Mouse (Mus musculus) spleen, postnatal 4 days (tissue): ENCODE data around the gene Wdr89.

Experiments
- DNase-seq, 2 experiments: peaks; one replicate each; pipeline ENCODE4 v3.0.0; 2022; ENCODE audit warnings: low spot score in 2 of 2

The Wdr89 gene

DNA sequence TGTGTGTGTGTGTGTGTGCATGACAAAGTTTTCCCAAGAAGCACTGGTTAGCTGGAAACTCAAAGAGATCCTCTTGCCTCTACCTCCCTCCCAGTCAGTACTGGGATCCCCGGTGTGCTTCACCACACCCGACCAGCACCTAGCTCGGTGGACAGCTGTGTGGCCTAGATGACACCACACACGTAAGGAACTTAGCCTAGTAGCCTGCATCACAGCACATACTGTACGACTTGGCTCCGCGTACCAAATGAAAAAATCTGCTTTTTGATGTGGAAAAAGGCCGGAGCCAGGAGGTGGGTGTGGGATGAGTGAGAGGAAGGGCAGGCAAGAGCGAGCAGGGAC lies 450 bp downstream of the Wdr89 start:
- peak in 1 of 2 experiments; percentile 41 for DNase-seq

DNA sequence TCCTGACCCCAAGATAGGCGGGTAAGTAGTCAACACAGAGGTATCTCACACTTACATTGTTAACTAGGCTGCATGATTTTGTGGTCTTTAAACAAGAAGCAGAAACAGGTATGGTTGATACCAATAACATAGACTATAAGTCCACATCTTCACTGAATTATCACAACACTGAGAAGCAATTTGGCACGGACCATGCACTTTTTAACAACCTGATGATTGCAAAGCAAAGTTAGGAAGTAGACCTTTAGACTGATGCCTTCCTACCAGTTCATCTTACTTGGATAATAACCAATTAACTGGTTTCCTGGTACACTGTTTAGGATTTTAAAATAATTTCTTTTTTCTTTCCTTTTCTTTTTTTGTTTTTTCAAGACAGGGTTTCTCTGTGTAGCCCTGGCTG lies 1.1 kb downstream of the Wdr89 start:
- no peak for DNase-seq

DNA sequence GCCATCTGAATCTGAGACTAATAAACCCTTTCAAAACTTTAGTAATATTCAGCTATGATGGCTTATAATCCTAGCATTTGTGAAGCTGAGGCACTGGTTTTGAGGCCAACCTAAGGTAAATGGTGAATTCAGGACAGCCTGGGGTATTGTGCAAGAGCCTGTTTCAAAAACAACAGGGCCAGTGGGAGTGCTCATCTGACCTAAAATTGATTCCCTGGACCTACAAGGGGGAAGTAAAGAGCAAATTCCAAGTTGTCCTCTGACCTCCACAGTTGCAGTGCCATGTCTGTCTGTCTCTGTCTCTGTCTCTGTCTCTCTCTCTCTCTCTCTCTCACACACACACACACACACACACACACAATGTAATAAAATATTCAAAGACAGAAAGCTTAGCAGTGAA lies 2.4 kb downstream of the Wdr89 start:
- no peak for DNase-seq

DNA sequence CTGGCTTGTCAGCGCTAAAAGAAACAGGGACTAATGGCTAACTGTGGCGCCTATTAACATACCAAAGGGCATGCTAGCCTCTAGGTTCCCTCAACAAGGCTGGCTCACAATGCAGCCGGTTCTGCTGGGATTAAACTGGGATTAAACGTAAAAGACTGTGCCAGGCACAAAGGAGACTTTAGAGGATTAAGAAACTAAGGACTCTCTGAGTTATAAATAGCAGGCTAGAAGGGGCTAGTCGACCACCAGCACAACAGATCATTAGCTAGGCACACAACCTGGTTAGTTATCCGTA lies 4.9 kb downstream of the Wdr89 start:
- no peak for DNase-seq

DNA sequence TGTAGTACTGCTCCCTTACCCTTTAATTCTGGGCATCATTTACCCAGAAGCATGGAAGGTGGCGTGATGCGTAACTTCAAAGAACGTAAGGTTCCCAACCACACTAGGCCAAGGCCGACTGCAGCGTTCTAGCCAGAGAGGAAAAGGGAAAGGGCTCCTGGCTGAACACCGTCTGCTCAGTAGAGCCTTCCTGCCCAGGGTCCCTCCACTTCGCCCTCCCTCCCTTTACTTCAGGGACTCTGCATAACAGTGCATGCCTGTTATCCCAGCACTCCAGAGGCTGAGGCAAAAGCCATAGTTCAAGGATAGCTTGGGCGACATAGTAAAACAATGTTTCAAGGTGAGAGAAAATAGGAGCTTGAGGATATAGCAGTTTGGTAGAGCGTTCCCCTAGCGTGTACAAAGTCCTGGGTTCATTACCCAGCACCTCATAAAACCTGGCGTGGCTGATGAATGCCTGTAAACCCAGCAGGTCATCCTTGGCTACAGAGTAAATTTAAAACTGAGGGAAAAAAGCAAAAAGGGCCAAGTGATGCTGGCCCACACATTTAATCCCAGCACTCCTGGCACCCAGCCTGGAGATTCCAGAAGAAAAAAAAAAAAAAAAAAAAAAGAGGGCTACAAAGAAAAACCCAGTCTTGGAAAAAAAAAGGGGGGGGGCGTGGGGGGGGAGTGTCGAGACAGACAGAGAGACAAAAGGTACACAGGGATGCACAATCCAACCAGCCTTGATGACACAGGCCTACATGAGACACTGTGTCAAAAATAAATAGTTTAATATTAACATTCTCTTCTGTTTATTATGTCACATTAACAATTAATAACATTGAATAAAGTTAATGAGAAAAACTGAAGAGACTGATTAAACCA lies 5.5 kb downstream of the Wdr89 start:
- DNase-seq = no peak

DNA sequence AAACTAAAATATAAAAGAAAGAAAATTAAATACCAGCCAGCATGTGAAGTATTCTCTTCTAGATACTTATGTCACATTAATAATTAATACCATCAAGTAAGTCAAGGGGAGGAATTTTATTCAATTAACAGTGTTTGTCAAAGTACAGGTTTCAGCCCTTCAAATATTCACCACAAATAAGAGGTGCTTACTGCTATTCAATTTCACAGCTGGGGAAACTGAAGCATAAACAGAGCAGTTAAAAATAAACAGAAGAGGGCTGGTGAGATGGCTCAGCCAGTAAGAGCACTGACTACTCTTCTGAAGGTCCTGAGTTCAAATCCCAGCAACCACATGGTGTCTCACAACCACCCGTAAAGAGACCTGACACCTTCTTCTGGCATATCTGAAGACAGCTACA lies 7.0 kb downstream of the Wdr89 start:
- DNase-seq = no peak

DNA sequence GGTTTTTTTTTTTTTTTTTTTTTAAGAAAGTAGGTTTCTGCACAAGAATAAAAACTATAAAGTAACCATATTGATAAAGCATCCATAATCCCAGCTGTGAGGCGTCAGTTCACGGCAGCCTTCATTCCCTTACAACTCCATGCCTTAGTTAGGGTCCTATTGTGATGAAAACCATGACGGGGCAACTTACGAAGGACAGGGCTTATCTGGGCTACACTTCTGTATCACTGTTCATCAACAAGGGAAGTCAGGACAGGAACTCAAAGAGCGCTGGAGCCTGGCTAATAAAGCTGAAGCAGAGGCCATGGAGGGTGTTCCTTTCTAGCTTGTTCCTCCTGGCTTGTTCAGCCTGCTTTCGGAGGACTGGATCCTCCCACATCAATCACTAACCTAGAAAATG lies 10.9 kb downstream of the Wdr89 start:
- DNase-seq = no peak

DNA sequence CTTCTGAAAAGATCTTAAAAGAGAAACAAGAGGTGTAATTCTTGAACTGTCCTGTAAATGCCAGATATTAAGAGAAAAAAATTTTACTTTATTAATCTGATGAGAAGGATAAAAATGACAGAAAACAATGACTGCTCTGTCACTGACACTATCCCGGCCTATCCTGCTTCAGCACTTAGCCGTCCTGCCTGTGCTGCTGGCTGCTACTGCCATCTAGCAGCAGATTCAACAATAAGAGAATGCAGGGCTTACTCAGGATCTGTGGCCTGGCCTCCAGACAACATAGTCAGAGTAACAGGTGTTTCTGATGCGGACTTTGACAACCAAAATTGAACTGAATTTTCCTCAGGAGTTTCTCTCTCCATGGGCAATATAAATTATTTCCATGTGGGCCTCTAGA lies 12.8 kb downstream of the Wdr89 start:
- DNase-seq = no peak

DNA sequence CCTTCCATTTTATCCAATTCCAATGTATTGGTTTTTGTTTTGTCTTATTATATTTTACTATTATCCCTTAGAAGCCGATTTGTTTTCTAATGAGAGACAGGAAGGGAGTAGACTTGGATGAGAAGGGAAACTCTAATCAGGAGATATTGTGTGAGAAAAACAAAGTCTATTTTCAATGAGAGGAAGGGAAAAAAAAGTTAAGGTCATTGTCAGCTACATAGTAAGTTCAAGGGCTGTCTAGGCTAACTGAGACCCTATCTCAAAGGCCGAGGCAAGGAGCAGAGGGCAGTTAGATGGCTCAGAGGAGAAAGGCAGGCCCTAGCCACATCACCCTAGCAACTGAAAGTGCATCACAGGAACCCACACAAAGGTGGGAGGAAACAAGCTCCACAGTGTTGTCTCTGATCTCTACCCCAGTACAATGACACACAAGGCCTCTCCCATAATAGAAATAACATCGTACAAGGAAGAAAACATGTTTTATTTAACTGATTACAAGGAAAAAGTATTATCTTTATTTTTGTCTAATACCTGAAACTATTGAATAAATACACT lies 15.0 kb downstream of the Wdr89 start:
- no peak for DNase-seq

DNA sequence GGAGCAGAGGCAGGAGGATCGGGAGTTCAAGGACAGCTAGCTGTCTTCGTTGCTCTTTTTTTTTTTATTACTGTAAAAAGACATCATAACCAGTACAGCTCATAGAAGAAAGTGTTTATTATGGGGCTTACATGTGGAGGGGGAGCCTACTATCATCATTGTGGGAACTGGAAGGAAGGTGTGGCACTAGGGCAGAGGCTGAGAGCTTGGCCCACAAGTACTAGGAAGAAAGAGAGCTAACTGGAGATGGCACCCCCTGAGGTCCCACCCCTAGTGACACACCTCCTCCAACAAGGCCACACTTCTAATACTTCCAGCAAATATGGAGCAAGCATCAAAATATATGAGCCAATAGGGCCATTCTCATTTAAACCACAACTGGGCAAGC lies 19.6 kb downstream of the Wdr89 start:
- no peak for DNase-seq

DNA sequence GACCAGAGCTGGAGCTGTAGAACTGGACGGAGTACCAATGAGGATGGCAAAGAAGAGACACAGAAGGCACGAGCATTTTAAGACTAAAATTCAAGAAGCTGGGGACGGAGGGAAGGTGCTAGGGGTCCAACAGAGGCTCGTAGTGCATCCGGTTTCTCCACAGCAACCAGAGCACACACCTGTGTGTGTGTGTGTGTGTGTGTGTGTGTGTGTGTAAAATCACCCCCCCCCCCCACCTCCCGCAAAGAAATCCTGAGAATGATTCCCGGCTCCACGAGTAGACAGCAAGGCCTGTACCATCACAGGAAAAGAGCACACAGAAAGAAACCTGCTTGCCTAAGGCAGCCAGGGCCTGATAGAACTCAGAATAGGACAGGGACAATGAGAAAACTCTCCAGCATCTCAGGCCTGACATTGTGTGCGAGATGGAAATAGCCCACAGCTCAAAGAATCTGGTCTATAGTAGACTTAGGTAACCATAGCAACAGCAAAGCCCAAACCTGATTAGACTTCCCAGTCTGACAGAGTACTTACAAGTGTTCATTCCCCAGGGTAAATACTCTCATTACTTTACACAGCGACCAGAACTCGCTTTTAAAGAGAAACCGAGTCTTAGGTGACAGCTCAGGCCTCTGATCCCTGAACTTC lies 20.2 kb downstream of the Wdr89 start:
- DNase-seq = no peak

DNA sequence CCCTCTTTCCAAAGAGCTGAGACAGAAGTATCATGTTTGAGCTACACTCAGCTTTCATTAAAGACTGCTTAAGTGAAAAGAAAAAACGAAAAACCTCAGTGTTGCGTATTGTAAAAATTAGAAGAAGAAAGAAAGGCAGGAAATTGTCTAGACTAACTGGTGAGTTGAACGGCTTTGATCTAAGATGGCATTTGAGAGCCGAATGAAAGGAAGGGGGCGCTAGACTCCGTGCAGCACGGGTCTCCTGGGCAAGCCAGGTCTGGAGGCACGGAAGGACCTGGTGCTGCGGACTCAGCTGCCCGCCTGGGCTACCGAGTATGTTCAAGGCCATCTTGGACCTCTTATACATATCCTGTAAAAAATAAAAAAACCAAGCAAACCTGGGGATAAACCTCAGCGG lies 21.1 kb downstream of the Wdr89 start:
- DNase-seq = no peak

DNA sequence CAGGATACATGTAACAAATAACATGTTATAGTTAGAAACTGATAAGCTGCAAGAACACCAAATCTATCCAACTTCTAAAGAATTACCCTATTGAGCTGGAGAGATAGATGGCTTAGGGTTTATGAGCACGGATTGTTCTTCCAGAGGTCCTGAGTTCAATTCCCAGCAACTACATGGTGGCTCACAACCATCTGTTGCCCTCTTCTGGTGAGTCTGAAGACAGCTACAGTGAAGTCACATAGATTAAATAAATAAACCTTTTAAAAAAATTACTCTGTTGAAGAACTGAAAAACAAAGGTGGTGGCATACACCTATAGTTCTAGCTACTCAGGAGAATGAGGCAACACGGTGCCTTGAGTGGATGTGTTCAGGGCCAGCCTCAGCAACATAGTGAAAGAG lies 21.7 kb downstream of the Wdr89 start:
- DNase-seq = no peak

DNA sequence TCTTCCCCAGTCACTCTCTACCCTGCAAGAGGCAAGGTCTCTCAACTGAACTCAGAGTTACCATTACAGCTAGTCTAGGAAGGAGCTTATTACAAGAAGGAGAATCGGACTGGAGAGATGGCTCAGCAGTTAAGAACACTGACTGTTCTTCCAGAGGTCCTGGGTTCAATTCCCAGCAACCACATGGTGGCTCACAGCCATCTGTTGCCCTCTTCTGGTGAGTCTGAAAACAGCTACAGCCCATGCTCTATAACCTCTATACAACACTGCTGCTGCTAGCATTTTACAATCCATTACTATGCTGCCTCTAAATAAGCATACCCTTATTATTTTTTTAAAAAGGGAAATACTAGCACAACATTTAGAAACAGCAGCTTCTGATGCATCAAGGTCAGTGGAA lies 23.6 kb downstream of the Wdr89 start:
- no peak for DNase-seq

DNA sequence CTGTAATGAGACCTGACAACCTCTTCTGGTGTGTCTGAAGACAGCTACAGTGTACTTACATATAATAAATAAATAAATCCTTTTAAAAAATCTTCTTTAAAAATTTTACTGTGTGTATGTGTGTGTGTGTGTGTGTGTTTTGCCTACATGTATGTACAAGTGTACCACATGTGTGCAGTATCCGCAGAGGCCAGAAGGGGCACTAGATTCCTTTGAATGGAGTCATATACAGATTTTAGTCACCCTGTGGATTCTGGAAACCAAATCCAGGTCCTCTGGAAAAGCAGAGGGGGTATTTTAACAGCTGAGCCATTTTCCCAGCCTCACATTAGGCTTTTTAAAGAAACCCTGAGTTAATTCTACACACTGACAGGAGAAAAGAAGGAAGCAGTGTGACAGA lies 27.6 kb downstream of the Wdr89 start:
- DNase-seq = no peak

DNA sequence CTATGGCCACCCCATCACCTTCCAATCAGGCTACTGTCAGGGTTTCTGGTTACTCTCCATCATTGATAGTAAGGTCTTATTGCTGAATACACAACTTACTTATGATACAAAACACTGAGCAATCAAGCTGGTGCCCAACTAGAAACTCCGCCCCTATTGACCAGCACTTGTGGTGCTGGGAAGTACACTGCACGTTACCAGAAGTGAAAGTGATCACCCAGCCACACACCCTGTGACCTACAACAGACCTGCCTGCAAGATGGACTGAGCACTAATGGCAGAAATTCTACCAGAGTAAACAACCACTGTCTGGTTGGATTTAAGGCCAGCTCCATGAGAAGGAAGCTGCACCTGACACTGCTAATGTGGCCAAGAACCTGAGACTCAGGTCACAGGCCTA lies 31.0 kb downstream of the Wdr89 start:
- no peak for DNase-seq

DNA sequence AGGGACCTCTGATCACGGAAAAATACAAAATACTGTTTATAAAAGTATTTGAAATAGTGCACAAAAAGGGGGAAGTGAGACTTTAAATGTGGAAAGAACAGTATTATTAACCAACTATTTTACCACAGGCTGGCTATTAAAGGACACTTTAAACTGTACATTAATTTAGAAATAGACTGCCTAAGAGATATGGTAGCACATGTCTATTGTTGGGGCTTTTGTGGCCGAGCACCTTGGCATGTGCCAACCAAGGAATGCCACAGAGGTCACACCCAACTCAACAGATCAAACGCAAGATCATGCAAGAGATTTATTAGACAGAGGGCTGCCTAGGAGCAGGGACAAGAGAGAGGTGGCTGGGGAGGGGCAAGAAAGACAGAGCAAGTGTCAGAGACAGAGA lies 32.2 kb downstream of the Wdr89 start:
- DNase-seq = no peak

DNA sequence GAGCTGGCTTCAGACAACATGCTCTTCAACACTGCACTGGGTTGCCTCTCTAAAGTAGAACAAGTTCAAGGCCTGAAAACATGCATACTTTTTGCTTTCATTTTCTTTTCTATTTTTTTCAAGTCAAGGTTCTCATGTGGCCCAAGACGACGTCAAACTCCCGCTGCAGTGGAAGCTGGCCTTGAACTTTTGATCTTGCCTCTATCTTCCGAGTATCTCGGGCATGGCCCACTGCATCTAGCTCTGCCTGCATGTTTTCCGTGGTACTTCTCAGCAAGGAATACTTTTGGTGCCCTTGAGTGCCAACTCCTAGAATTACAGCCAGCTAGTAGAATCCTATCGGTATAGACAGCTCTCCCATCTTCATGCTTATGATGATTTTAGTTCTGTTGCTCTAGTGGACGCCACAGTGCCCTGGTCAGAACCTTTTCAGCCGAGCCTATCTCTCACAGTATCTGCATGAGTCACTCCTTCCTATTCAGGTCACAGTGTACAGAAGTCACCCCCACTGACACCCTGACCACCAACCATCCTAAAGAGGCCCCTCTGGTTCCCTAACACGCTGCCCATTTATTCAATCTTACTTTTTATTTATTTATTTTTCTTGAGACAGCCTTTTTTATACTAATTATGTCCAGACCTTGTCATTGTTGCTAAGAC lies 33.4 kb downstream of the Wdr89 start:
- DNase-seq = no peak

DNA sequence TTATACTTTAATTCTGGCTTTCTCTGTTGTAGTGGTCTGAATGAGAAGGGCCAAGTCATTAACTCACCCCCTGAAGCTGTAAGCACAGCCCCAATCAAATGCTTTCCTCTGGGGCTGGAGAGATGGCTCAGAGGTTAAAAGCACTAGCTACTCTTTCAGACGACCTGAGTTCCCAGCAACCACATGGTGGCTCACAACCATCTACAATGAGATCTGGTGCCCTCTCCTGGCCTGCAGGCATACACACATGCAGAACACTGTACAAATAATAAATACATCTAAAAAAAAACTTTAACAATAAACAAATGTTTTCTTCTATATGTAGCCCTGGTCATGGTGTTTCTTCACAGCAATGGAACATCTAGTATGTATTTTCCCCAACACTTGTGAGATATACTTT lies 39.7 kb downstream of the Wdr89 start:
- no peak for DNase-seq

DNA sequence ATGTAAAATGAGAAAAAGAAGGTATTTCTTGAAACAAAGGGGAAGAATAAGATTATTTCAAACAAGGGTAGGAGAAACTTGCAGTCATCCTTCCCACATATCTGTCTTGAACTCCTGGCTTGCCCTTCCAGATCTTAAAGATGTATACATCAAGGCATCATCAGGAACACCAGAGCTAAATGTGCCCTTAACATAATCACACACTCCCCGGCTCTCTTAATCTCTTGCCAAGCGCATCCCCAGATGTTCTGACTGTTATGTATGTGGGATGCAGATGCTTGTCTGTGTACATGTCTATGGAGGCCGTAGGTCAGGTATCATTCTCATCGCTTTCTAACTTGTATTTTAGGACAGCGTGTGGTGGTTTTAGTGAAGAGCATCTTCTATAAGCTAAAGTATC lies 46.0 kb downstream of the Wdr89 start:
- no peak for DNase-seq

DNA sequence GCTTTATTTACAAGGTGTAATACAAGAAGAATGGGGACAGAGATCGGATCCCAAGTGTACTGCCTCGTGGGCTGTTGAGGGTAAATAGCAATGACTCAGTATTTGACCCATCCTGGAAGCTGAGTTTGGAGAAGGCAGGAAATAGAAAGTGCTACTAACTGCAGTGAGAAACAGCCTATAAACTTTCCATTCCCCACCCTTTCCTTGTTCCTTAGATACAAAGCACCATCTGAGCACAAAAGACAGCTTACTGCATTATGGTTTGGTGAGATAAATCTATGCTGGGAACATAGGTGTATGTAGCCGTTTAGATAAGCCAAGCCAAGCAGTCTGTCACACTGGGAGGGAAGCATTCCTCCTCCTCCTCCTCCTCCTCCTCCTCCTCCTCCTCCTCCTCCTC lies 46.5 kb downstream of the Wdr89 start:
- DNase-seq = no peak

DNA sequence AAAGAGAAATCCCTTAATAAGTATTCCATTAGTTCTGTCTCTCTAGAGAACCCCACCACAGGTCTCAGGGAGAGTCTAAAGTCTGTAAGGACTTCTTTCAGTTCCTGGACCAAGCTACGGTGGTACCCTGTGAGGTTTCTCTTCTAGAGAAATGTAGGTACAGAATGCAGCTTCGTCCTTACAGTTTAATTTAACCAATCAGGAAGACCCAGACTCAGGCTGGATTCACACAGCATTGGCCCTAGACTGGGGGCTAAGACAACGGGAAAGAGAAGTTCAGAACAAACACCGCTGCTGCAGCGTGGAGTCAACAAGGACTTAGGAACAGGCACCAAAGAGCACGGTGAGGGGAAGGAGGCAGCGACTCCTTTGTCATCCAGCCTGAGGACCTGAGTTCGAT lies 52.5 kb downstream of the Wdr89 start:
- no peak for DNase-seq

DNA sequence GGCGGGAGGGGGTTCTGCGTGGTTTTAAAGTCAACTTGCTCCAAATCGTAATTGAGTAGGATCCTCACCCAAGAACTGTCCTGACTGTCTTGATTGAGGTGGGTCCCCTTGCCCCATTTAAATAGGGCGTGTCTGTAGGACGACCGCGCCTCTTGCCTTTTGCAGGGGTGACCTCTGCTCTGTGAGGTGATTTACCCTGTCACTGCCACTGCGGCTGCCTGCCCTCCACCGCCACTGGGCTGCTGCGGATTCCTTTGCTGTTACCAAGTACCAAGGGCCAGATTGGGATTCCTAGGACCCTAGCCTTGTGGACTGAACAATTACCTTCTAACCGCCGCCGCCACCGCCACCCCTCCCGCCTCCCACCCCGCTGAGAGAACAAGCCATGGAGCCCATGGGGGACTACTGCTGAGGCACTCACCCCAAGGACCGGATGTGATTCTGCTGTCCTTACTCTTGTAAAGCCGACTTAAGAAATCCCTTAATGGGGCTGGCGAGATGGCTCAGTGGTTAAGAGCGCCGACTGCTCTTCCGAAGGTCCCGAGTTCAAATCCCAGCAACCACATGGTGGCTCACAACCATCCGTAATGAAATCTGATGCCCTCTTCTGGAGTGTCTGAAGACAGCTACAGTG lies 53.1 kb downstream of the Wdr89 start:
- no peak for DNase-seq
